Mouse (Mus musculus) thymus, adult 2 months (tissue): ENCODE measurements at regions not wholly inside any gene's neighbourhood (a gene's known extent, or its start where the extent isn't known, plus 50 kb on each side); places are given as distances from the start of the nearest gene placed in this dataset.

ENCODE experiments used
- CTCF ChIP-seq: fragments of 200-500 bp; IDR thresholded peaks from 2 replicates; pipeline ENCODE4 v1.5.1; 2012; ENCODE audit warnings: mild to moderate bottlenecking, control low read depth, low read length, moderate library complexity, borderline replicate concordance; ENCODE audit not compliant: control insufficient read depth, poor library complexity, insufficient read depth; ENCODE audit errors: extremely low read depth
- POLR2A ChIP-seq: fragments of 200-500 bp; IDR thresholded peaks from 2 replicates; pipeline ENCODE4 v1.6.1; 2012; ENCODE audit warnings: mild to moderate bottlenecking, low read length, control low read depth, moderate library complexity; ENCODE audit not compliant: control insufficient read depth, poor library complexity, insufficient read depth; ENCODE audit errors: extremely low read depth

DNA sequence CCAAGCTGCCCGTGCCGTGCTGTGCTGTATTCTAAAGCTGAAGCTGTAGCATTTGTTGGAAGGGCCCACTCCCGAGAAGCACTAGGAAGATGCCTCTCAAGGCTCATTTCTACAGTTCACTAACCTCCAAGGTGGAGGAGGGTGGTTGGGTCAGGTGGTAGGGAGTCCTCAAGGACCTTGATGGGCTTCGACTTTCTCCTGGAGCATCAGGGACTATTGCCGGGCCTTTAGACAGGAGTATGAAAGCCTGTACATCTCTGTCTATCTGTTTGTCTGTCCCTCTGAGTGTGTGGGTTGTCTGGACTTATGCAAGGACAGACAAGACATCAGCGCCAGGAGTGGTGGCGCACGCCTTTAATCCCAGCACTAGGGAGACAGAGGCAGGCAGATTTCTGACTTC is 189.7 kb downstream of the Plpp3 start:
- TF ChIP-seq CTCF (no peak), POLR2A (no peak)
